In genomic region chr11:117826916-117827315, GRCm38 (mm10) we compare ENCODE assay signal across 11 mouse cellular contexts. TPM values are rescaled to one million over a fixed set of nuclear protein-coding genes. Genes with fewer than 3 reads are reported as not detected.
DNase-seq lines count a peak whose midpoint lies in the region; ATAC-seq lines count a peak whose summit lies in the region.
"Had no signal": no experiment of that assay in that cellular context is flagged by ENCODE, and none has a peak within 500 bp of the region (broad histone marks: within the 10 kb centered on the region; RNA-seq: fewer than 3 reads in every experiment).

No protein-coding gene starts in this region.

- peaks cover 22% of the 10 kb centered on the region for H3K36me3 ChIP-seq in heart, embryonic 10.5 days
- peaks cover under 1% of the 10 kb centered on the region; the same call in 1 of the 2 replicates for H3K36me3 ChIP-seq in lung, embryonic 16.5 days (ENCODE audit: control insufficient read depth, insufficient read depth, low read length)
- H3K36me3 ChIP-seq in forebrain, embryonic 13.5 days (ENCODE audit: poor library complexity, severe bottlenecking): peaks cover 19% of the 10 kb centered on the region
- peaks cover 15% of the 10 kb centered on the region for H3K36me3 ChIP-seq in liver, embryonic 16.5 days (ENCODE audit: control insufficient read depth, insufficient read depth)
- H3K36me3 ChIP-seq: midbrain, embryonic 15.5 days had no signal

- DNase-seq in heart, embryonic 10.5 days (ENCODE audit: low spot score): no peak
- DNase-seq in heart, postnatal 10 days: no peak
- DNase-seq in lung, postnatal 4 days: no peak
- no peak for DNase-seq in yolk sac, embryonic 10.5 days (ENCODE audit: low spot score)
- no peak for DNase-seq in gastrocnemius, postnatal 36 days
- DNase-seq: cerebellum, adult 18-20 months; layer of hippocampus, adult 9-11 months had no signal

- WGBS in heart, embryonic 10.5 days: 69% methylated on average over 8 of the region's 8 CpGs
- WGBS in lung, embryonic 16.5 days: 37% methylated on average over 8 of the region's 8 CpGs
- WGBS in forebrain, embryonic 13.5 days: 74% methylated on average over 8 of the region's 8 CpGs
- WGBS in liver, embryonic 16.5 days (ENCODE audit: insufficient replicate concordance): 62% methylated on average over 8 of the region's 8 CpGs

- peaks cover 76% of the 10 kb centered on the region for H3K4me1 ChIP-seq in heart, embryonic 10.5 days
- peaks cover 78% of the 10 kb centered on the region for H3K4me1 ChIP-seq in lung, embryonic 16.5 days (replicated peaks; ENCODE audit: control insufficient read depth, insufficient read depth, low read length)
- peaks cover 66% of the 10 kb centered on the region for H3K4me1 ChIP-seq in forebrain, embryonic 13.5 days
- peaks cover 78% of the 10 kb centered on the region for H3K4me1 ChIP-seq in liver, embryonic 16.5 days (ENCODE audit: control insufficient read depth, low read depth, low read length)

- no peaks in the 10 kb centered on the region for H3K27me3 ChIP-seq in heart, embryonic 10.5 days (ENCODE audit: insufficient read depth, poor library complexity, severe bottlenecking)
- no peaks in the 10 kb centered on the region for H3K27me3 ChIP-seq in lung, embryonic 16.5 days (ENCODE audit: control insufficient read depth, insufficient read depth, low read depth, low read length)
- no peaks in the 10 kb centered on the region for H3K27me3 ChIP-seq in forebrain, embryonic 13.5 days
- no peaks in the 10 kb centered on the region for H3K27me3 ChIP-seq in liver, embryonic 16.5 days (ENCODE audit: control insufficient read depth, insufficient read depth, low read depth, low read length)
- H3K27me3 ChIP-seq: midbrain, embryonic 15.5 days had no signal

- no peak overlapping the region for H3K9ac ChIP-seq in lung, embryonic 16.5 days (ENCODE audit: low read length)
- 0 out of 2 replicates have a peak overlapping the region, but pooled peaks have one; percentile 26 for H3K9ac ChIP-seq in forebrain, embryonic 13.5 days
- peak overlapping the region; percentile 0; the same call in 1 of the 2 replicates for H3K9ac ChIP-seq in liver, embryonic 16.5 days (ENCODE audit: low read depth, low read length)

- no peak for ATAC-seq in lung, embryonic 16.5 days (ENCODE audit: low read depth)
- ATAC-seq in forebrain, embryonic 13.5 days: no peak
- no peak for ATAC-seq in liver, embryonic 16.5 days (ENCODE audit: low read depth)
- ATAC-seq: midbrain, embryonic 15.5 days had no signal

- peak overlapping the region; percentile 93 for H3K27ac ChIP-seq in heart, embryonic 10.5 days
- no peak overlapping the region for H3K27ac ChIP-seq in lung, embryonic 16.5 days (ENCODE audit: low read length)
- peak overlapping the region; percentile 89; the same call in 1 of the 2 replicates for H3K27ac ChIP-seq in forebrain, embryonic 13.5 days
- peak overlapping the region; percentile 91 for H3K27ac ChIP-seq in liver, embryonic 16.5 days (ENCODE audit: low read length)
- H3K27ac ChIP-seq: midbrain, embryonic 15.5 days had no signal

- peak overlapping the region; percentile 85; the same call in 1 of the 2 replicates for H3K4me2 ChIP-seq in lung, embryonic 16.5 days (ENCODE audit: low read depth, low read length)
- peak overlapping the region; percentile 86 for H3K4me2 ChIP-seq in forebrain, embryonic 13.5 days
- peak overlapping the region; percentile 77 for H3K4me2 ChIP-seq in liver, embryonic 16.5 days (ENCODE audit: low read depth, low read length)

- no peaks in the 10 kb centered on the region for H3K9me3 ChIP-seq in heart, embryonic 10.5 days
- no peaks in the 10 kb centered on the region for H3K9me3 ChIP-seq in lung, embryonic 16.5 days (ENCODE audit: control insufficient read depth, low read length)
- no peaks in the 10 kb centered on the region for H3K9me3 ChIP-seq in forebrain, embryonic 13.5 days (replicated peaks)
- H3K9me3 ChIP-seq in liver, embryonic 16.5 days (replicated peaks; ENCODE audit: control insufficient read depth, low read length): no peaks in the 10 kb centered on the region
- H3K9me3 ChIP-seq: midbrain, embryonic 15.5 days had no signal

- intact Hi-C loops in heart, postnatal 10 days (cut with DNase I): loop anchor here (2.0 to 10.0 kb wide), 2 partner anchors 22 to 352 kb away; partner anchors contain the start of gene Birc5
- intact Hi-C loops in gastrocnemius, postnatal 36 days (cut with DNase I): loop anchor here (5.0 kb wide), 3 partner anchors 120 to 595 kb away; no protein-coding TSS in a partner anchor

- peak overlapping the region; percentile 76; the same call in 1 of the 2 replicates for H3K4me3 ChIP-seq in heart, embryonic 10.5 days
- H3K4me3 ChIP-seq in lung, embryonic 16.5 days (ENCODE audit: low read length): no peak overlapping the region
- H3K4me3 ChIP-seq in forebrain, embryonic 13.5 days: no peak overlapping the region
- peak overlapping the region; percentile 78; the same call in 1 of the 2 replicates for H3K4me3 ChIP-seq in liver, embryonic 16.5 days (ENCODE audit: low read depth, low read length)

RNA-seq across cellular contexts. Expression of gene Tk1, which starts 1.0 kb away (rescaled TPM):
- polyA plus RNA-seq in heart, embryonic 10.5 days (2016; fragmentation: Nextera tagmentation; extraction: Ambion mirVana): 124 and 134 TPM in 2 replicates
- 10 to 100 TPM; 22.9 to 27.9 TPM for total RNA-seq in heart, postnatal 10 days (2021)
- polyA plus RNA-seq in lung, embryonic 16.5 days (2015; fragmentation: Nextera tagmentation; extraction: Ambion mirVana): 130 and 131 TPM in 2 replicates
- 103 and 104 TPM in 2 replicates for polyA plus RNA-seq in forebrain, embryonic 13.5 days (2015; fragmentation: Nextera tagmentation; extraction: Ambion mirVana)
- 120 and 127 TPM in 2 replicates for polyA plus RNA-seq in liver, embryonic 16.5 days (2015; fragmentation: Nextera tagmentation; extraction: Ambion mirVana)
- 1 to 10 TPM; 4.5 TPM for total RNA-seq in gastrocnemius, postnatal 36 days (2021)

RNA-seq across cellular contexts. Expression of gene Afmid, which starts 1.2 kb away (rescaled TPM):
- 8.8 and 13.5 TPM in 2 replicates for polyA plus RNA-seq in heart, embryonic 10.5 days (2016; fragmentation: Nextera tagmentation; extraction: Ambion mirVana)
- total RNA-seq in heart, postnatal 10 days (2021): 1 to 10 TPM; 7.4 to 10.0 TPM
- polyA plus RNA-seq in lung, embryonic 16.5 days (2015; fragmentation: Nextera tagmentation; extraction: Ambion mirVana): 4.9 and 5.4 TPM in 2 replicates
- polyA plus RNA-seq in forebrain, embryonic 13.5 days (2015; fragmentation: Nextera tagmentation; extraction: Ambion mirVana): 7.4 and 7.5 TPM in 2 replicates
- 14.6 and 15.4 TPM in 2 replicates for polyA plus RNA-seq in liver, embryonic 16.5 days (2015; fragmentation: Nextera tagmentation; extraction: Ambion mirVana)
- 1 to 10 TPM; 2.7 to 3.0 TPM for total RNA-seq in gastrocnemius, postnatal 36 days (2021)

RNA-seq across cellular contexts. Expression of gene Gm20708, which starts 17.4 kb away (rescaled TPM):
- 1.1 TPM in 2 replicates for polyA plus RNA-seq in heart, embryonic 10.5 days (2016; fragmentation: Nextera tagmentation; extraction: Ambion mirVana)
- 1 to 10 TPM; 1.5 to 2.5 TPM for total RNA-seq in heart, postnatal 10 days (2021)
- polyA plus RNA-seq in lung, embryonic 16.5 days (2015; fragmentation: Nextera tagmentation; extraction: Ambion mirVana): 0.13 and 0.14 TPM in 2 replicates
- 0.36 and 0.49 TPM in 2 replicates for polyA plus RNA-seq in forebrain, embryonic 13.5 days (2015; fragmentation: Nextera tagmentation; extraction: Ambion mirVana)
- 0.38 and 0.64 TPM in 2 replicates for polyA plus RNA-seq in liver, embryonic 16.5 days (2015; fragmentation: Nextera tagmentation; extraction: Ambion mirVana)
- under 1 TPM; 0.57 to 0.89 TPM for total RNA-seq in gastrocnemius, postnatal 36 days (2021)

RNA-seq across cellular contexts. Expression of gene Syngr2, which starts 17.4 kb away (rescaled TPM):
- 68.1 and 76.3 TPM in 2 replicates for polyA plus RNA-seq in heart, embryonic 10.5 days (2016; fragmentation: Nextera tagmentation; extraction: Ambion mirVana)
- 100 to 1,000 TPM; 100 to 105 TPM for total RNA-seq in heart, postnatal 10 days (2021)
- 79.5 and 87.7 TPM in 2 replicates for polyA plus RNA-seq in lung, embryonic 16.5 days (2015; fragmentation: Nextera tagmentation; extraction: Ambion mirVana)
- 15.9 and 17.4 TPM in 2 replicates for polyA plus RNA-seq in forebrain, embryonic 13.5 days (2015; fragmentation: Nextera tagmentation; extraction: Ambion mirVana)
- polyA plus RNA-seq in liver, embryonic 16.5 days (2015; fragmentation: Nextera tagmentation; extraction: Ambion mirVana): 48.6 and 55.5 TPM in 2 replicates
- total RNA-seq in gastrocnemius, postnatal 36 days (2021): 100 to 1,000 TPM; 155 to 161 TPM

RNA-seq across cellular contexts. Expression of gene Birc5, which starts 22.1 kb away (rescaled TPM):
- polyA plus RNA-seq in heart, embryonic 10.5 days (2016; fragmentation: Nextera tagmentation; extraction: Ambion mirVana): 275 and 334 TPM in 2 replicates
- 10 to 100 TPM; 17.4 to 18.4 TPM for total RNA-seq in heart, postnatal 10 days (2021)
- 312 and 336 TPM in 2 replicates for polyA plus RNA-seq in lung, embryonic 16.5 days (2015; fragmentation: Nextera tagmentation; extraction: Ambion mirVana)
- 231 and 243 TPM in 2 replicates for polyA plus RNA-seq in forebrain, embryonic 13.5 days (2015; fragmentation: Nextera tagmentation; extraction: Ambion mirVana)
- 298 and 327 TPM in 2 replicates for polyA plus RNA-seq in liver, embryonic 16.5 days (2015; fragmentation: Nextera tagmentation; extraction: Ambion mirVana)
- total RNA-seq in gastrocnemius, postnatal 36 days (2021): under 1 TPM; 0.74 to 0.84 TPM

Comparison
In these comparisons a context has a peak if more than half of its experiments do, and no peak if none do; other contexts are left out.
1. H3K4me3 ChIP-seq: peak in heart, embryonic 10.5 days (single experiment) and liver, embryonic 16.5 days (single experiment); none in lung, embryonic 16.5 days (single experiment) and forebrain, embryonic 13.5 days (single experiment).
2. Peak in every context shown above with its lines, with median percentiles within 50 percentile points of each other: H3K4me2 ChIP-seq.